Mouse (Mus musculus) stomach, embryonic 16.5 days (tissue): ENCODE data around the gene Zyg11a. TPM values are rescaled to one million over a fixed set of nuclear protein-coding genes. Genes with fewer than 3 reads are reported as not detected.

Experiments
- polyA plus RNA-seq: library from polyadenylated mRNA; unstranded; fragments of >200 nt; fragmentation: Nextera tagmentation; extraction: Ambion mirVana; gene quantifications from 2 replicates; pipeline ENCODE4 v1.2.1, GENCODE M21; 2015

Gene Zyg11a
- polyA plus RNA-seq, 1 experiment from 2014 or later: 0.35 TPM

Other genes with a start within 250 kb of the Zyg11a start
- gene Slc1a7, start 249.7 kb downstream of the Zyg11a start, polyA plus RNA-seq: 0.17 and 0.31 TPM in 2 replicates
- 1.2 and 2.4 TPM in 2 replicates for gene Podn, start 121.6 kb downstream of the Zyg11a start, polyA plus RNA-seq
- 247 and 257 TPM in 2 replicates for gene Scp2, start 73.0 kb downstream of the Zyg11a start, polyA plus RNA-seq
- 35.3 and 36.7 TPM in 2 replicates for gene Echdc2, start 52.6 kb downstream of the Zyg11a start, polyA plus RNA-seq
- 10.3 and 10.5 TPM in 2 replicates for gene Zyg11b, start 83.0 kb upstream of the Zyg11a start, polyA plus RNA-seq
- gene Coa7, start 110.1 kb upstream of the Zyg11a start, polyA plus RNA-seq: 45.6 and 55.2 TPM in 2 replicates
- gene Shisal2a, start 165.3 kb upstream of the Zyg11a start, polyA plus RNA-seq: 1.2 and 1.4 TPM in 2 replicates
- gene Gpx7, start 188.9 kb upstream of the Zyg11a start, polyA plus RNA-seq: 63.3 and 66.6 TPM in 2 replicates
- 46.2 and 49.3 TPM in 2 replicates for gene Tut4, start 241.4 kb upstream of the Zyg11a start, polyA plus RNA-seq